Mouse (Mus musculus): ENCODE measurements at regions not wholly inside any gene's neighbourhood (a gene's known extent, or its start where the extent isn't known, plus 50 kb on each side); places are given as distances from the start of the nearest gene placed in this dataset.

DNA sequence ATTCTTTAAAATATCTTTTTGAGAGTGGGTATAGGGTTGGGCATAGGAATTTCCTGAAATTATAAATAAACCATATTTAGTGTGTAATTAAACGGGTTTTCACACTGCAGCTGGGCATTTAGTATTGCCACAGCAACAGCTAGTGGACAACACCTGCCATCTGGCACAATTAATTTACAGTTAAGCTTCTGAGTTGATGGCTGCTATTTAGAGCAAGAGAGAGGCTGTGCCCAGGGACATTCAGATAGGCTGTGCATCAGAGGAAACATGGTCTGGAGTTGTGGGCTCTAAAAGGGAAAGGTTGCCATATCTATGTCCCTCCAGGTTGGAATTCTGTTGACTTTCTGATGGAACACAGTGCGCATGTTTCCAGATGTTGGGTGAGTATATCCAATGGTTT is 227.1 kb downstream of the Pth2r start:
- Histone ChIP-seq H3K27ac (no peak overlapping the region), H3K36me3 (no peaks in the 10 kb centered on the region), H3K4me1 (replicated peaks) (no peaks in the 10 kb centered on the region), H3K9me3 (replicated peaks) (no peaks in the 10 kb centered on the region), H3K9ac (no peak overlapping the region), H3K27me3 (no peaks in the 10 kb centered on the region), H3K4me2 (no peak overlapping the region), H3K4me3 (no peak overlapping the region)
- no peak for ATAC-seq (replicated peaks; ENCODE audit: insufficient number of reproducible peaks, insufficient read depth, low FRiP score, low read depth)
- 68% methylated on average over 2 of the region's 2 CpGs for WGBS

DNA sequence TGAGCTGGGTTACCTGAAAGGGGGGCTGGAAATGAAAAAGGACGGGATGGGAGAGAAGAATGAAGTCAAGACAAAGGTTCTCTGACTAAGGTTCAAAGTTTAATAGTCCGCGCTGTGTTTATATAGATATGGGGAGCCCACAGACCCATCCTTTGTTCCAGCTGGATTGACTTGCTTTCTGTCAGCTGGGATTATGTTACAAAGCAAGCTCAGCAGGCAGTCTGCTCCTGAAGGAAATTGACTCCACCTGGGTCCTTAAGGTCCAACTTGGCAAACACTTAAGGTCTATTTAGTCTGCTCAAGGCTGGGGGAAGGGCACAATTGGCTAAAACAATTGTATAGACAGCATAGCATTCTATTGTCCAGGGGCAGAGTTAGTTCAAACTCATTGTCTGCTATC is 253.8 kb downstream of the Pth2r start:
- H3K9ac ChIP-seq: no peak overlapping the region
- no peak overlapping the region for H3K27ac ChIP-seq
- no peak for ATAC-seq (replicated peaks; ENCODE audit: insufficient number of reproducible peaks, insufficient read depth, low FRiP score, low read depth)
- H3K4me2 ChIP-seq: no peak overlapping the region
- H3K9me3 ChIP-seq (replicated peaks): no peaks in the 10 kb centered on the region
- 66% methylated on average over 3 of the region's 3 CpGs for WGBS
- H3K27me3 ChIP-seq: no peaks in the 10 kb centered on the region
- H3K4me3 ChIP-seq: no peak overlapping the region
- H3K36me3 ChIP-seq: no peaks in the 10 kb centered on the region
- H3K4me1 ChIP-seq (replicated peaks): no peaks in the 10 kb centered on the region

DNA sequence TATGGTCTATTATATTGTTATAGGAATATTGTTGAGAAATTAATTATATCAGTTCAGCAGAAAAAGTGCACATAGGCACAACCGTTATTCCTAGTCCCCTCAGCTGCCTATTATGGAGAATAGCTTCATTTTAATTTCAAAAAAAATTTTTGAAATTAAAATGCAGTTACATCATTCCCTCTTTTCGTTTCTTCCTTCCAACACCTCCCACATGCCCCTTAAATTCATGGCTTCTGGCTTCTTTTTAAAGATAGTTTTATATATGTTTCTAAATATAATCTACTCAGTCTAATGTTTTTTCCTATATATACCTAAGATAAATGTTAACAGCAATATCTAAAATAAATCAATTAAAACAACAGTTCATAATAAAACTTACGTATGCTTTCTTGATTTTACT is 256.7 kb downstream of the Pth2r start:
- no peak overlapping the region for H3K4me2 ChIP-seq
- ATAC-seq (replicated peaks; ENCODE audit: insufficient number of reproducible peaks, insufficient read depth, low FRiP score, low read depth): no peak
- WGBS: 62% methylated on average over 3 of the region's 3 CpGs
- H3K27ac ChIP-seq: no peak overlapping the region
- no peaks in the 10 kb centered on the region for H3K27me3 ChIP-seq
- H3K9ac ChIP-seq: no peak overlapping the region
- no peaks in the 10 kb centered on the region for H3K4me1 ChIP-seq (replicated peaks)
- no peak overlapping the region for H3K4me3 ChIP-seq
- no peaks in the 10 kb centered on the region for H3K36me3 ChIP-seq
- no peaks in the 10 kb centered on the region for H3K9me3 ChIP-seq (replicated peaks)

DNA sequence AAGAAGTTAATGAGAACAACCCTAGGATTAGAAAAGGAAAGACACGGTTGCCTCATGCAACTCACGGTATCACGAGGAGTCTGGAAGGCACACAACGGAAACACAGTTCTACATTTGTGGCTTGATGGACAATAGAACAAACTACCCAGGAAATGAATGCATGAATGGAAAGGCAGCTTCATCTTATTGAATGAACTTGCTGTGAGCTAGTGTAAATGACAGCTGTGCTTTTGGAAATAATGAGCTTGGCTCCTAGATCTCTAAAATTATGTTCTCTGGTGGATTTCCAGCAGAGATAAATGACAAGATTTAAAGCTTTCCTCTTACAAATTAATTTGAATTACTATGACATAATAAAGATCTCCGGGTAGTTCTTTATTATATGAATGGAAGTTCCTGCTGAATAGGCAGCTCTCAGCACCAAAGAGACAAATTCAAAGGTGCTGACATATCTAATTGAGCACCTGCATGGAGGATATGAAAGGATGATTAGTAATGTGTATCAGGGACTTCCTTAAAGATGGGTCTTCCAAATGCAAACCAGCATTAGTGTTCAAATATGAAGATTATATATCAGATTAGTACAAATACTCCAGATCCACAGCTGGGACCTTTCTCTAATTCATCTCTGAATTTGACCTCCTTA is 262.5 kb downstream of the Pth2r start:
- H3K4me1 ChIP-seq (replicated peaks): no peaks in the 10 kb centered on the region
- 83% methylated on average over 5 of the region's 5 CpGs for WGBS
- no peaks in the 10 kb centered on the region for H3K36me3 ChIP-seq
- ATAC-seq (replicated peaks; ENCODE audit: insufficient number of reproducible peaks, insufficient read depth, low FRiP score, low read depth): no peak
- H3K9me3 ChIP-seq (replicated peaks): no peaks in the 10 kb centered on the region
- H3K27ac ChIP-seq: no peak overlapping the region
- H3K27me3 ChIP-seq: no peaks in the 10 kb centered on the region
- H3K4me3 ChIP-seq: no peak overlapping the region
- H3K4me2 ChIP-seq: no peak overlapping the region
- no peak overlapping the region for H3K9ac ChIP-seq

DNA sequence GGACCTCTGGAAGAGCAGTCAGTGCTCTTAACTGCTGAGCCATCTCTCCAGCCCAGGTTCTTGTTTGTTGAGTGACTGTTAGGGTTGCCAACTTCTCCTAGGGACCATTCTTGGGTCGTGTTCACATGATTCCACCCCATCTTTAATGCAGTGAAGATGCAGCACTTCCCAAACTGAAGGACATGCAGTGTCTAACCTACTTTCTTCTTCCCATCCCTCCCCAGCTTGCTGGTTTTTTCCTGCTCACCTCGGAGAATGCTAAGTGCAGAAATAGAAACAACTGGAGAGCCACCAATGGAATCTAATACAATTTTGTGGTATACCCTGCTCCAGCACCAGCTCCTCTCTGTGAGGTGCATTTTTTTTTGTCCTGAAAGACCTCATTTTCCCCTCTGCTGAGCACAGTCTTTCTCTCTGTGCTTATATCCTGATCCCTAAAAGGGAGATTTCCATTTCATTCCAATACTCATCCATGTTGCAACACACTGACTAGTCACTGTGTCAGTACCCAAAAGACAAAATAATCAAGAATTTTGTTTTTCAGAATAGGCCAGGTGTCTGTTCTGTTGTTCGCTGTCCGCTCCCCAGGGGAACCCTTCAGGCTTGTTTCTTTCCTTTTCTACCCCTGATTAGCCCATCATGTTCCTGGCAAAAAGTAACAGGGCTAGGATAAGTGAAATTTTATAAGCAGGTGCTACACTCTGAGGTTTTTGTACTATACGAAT is 263.6 kb downstream of the Pth2r start:
- no peak overlapping the region for H3K27ac ChIP-seq
- H3K36me3 ChIP-seq: no peaks in the 10 kb centered on the region
- H3K4me1 ChIP-seq (replicated peaks): no peaks in the 10 kb centered on the region
- H3K9me3 ChIP-seq (replicated peaks): no peaks in the 10 kb centered on the region
- no peak overlapping the region for H3K9ac ChIP-seq
- no peaks in the 10 kb centered on the region for H3K27me3 ChIP-seq
- ATAC-seq (replicated peaks; ENCODE audit: insufficient number of reproducible peaks, insufficient read depth, low FRiP score, low read depth): no peak
- WGBS: 68% methylated on average over 5 of the region's 5 CpGs
- no peak overlapping the region for H3K4me3 ChIP-seq
- H3K4me2 ChIP-seq: no peak overlapping the region

DNA sequence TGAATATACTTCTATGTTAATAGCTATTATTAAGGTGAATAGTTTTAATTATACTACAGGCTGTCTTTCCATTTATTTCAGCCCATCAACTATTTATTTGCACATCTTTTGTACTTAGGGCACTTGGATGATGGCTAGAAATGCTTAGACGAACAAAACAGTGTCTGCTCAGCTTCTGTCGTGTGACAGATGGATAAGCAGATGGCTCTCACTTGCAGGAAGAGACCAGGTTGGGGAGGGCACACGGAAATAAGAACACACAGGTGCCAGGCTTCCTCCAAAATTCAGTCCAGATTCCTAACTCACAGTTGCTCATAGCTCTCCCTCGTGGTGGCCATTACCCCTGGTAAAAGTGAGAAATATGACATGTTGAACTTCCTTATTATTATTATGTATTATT is 267.0 kb downstream of the Pth2r start:
- ATAC-seq (replicated peaks; ENCODE audit: insufficient number of reproducible peaks, insufficient read depth, low FRiP score, low read depth): no peak
- Histone ChIP-seq H3K4me1 (replicated peaks) (no peaks in the 10 kb centered on the region), H3K27me3 (no peaks in the 10 kb centered on the region), H3K4me3 (no peak overlapping the region), H3K27ac (no peak overlapping the region), H3K9me3 (replicated peaks) (no peaks in the 10 kb centered on the region), H3K9ac (no peak overlapping the region), H3K36me3 (no peaks in the 10 kb centered on the region), H3K4me2 (no peak overlapping the region)
- WGBS: 74% methylated on average over 4 of the region's 4 CpGs

DNA sequence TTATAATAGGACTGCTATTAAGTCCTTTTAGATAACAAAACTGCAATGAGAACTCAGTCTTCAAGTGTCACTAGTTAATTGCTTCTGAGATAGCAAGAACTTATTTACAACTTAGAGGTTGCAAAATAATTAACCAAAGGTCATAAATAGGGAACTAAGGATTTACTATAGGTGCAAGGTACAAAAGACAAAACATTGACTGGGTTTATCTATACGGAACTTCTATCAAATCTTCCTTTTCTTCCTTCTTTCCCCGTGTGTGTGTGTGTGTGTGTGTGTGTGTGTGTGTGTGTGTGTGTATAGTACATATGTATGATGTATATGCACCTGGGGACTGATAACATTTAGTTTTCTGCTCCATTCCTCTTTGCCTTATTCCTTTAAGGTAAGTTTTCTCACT is 305.5 kb downstream of the Pth2r start:
- Histone ChIP-seq H3K36me3 (no peaks in the 10 kb centered on the region), H3K27ac (no peak overlapping the region), H3K9me3 (replicated peaks) (no peaks in the 10 kb centered on the region), H3K27me3 (no peaks in the 10 kb centered on the region), H3K4me1 (replicated peaks) (no peaks in the 10 kb centered on the region), H3K9ac (no peak overlapping the region), H3K4me3 (no peak overlapping the region), H3K4me2 (no peak overlapping the region)
- ATAC-seq (replicated peaks; ENCODE audit: insufficient number of reproducible peaks, insufficient read depth, low FRiP score, low read depth): no peak
- WGBS: 63% methylated on average over 2 of the region's 2 CpGs

DNA sequence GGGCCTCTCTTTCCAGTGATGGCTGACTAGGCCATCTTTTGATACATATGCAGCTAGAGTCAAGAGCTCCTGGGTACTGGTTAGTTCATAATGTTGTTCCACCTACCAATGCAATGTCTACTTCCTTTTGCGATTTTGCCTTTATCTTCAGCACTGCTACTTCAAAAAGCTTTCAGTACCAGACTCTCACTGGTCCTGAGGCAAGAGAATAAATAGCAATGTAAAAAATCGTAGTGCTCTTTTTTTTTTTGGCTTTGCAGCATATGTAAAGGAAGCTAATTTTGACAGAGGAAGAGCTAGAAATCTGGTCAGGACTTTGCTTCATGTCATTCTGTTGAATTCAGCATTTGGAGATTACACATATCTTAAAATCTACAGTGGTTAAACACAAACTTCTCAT is 291.0 kb upstream of the Crygf start:
- Histone ChIP-seq H3K4me1 (replicated peaks) (no peaks in the 10 kb centered on the region), H3K4me2 (no peak overlapping the region), H3K27ac (no peak overlapping the region), H3K27me3 (no peaks in the 10 kb centered on the region), H3K4me3 (no peak overlapping the region), H3K9ac (no peak overlapping the region), H3K9me3 (replicated peaks) (no peaks in the 10 kb centered on the region), H3K36me3 (no peaks in the 10 kb centered on the region)
- ATAC-seq (replicated peaks; ENCODE audit: insufficient number of reproducible peaks, insufficient read depth, low FRiP score, low read depth): no peak
- 77% methylated on average over 2 of the region's 2 CpGs for WGBS

DNA sequence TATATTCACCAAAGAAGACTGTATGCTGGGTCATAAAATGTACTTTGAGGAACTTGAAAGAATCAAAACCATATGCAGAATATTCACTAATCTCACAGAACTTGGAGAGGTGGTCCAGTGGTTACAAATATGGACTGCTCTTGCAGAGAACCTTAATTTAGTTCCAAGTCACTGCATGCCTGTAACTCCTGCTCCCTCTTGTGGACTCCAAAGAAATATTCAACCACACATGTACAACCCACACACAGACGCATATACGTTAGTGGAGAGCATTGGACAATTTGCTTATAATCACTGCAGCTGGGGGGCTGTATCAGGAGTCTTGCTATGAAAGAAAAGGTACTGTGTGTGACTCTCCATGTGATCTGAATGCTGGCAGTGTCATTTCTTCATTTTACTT is 271.9 kb upstream of the Crygf start:
- no peak overlapping the region for H3K4me2 ChIP-seq
- no peaks in the 10 kb centered on the region for H3K4me1 ChIP-seq (replicated peaks)
- whole genome bisulfite sequencing: 82% methylated on average over 2 of the region's 2 CpGs
- H3K4me3 ChIP-seq: no peak overlapping the region
- no peak for ATAC-seq (replicated peaks; ENCODE audit: insufficient number of reproducible peaks, insufficient read depth, low FRiP score, low read depth)
- H3K9me3 ChIP-seq (replicated peaks): no peaks in the 10 kb centered on the region
- no peak overlapping the region for H3K9ac ChIP-seq
- no peaks in the 10 kb centered on the region for H3K36me3 ChIP-seq
- H3K27me3 ChIP-seq: no peaks in the 10 kb centered on the region
- H3K27ac ChIP-seq: no peak overlapping the region

DNA sequence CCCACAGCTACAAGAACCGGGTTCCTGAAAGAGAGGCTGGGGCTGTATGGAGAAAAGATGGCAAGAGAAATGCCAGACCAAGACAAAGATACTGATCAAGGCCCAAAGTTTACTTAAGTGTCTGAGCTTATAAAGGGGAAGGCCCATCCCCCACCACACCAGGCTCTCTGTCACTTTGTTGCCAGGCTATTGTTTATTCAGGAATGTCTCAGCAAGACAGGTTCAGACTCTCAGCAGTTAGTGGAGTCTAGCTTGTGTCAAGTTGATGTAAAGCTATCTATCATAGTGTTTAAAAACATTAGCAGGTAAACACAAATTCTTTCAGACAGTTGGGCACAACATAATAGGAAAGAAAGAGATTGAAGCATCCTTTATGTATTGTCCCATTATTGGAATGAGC is 244.4 kb upstream of the Crygf start:
- no peaks in the 10 kb centered on the region for H3K27me3 ChIP-seq
- H3K36me3 ChIP-seq: no peaks in the 10 kb centered on the region
- H3K4me3 ChIP-seq: no peak overlapping the region
- no peak overlapping the region for H3K4me2 ChIP-seq
- H3K27ac ChIP-seq: no peak overlapping the region
- no peak overlapping the region for H3K9ac ChIP-seq
- ATAC-seq (replicated peaks; ENCODE audit: insufficient number of reproducible peaks, insufficient read depth, low FRiP score, low read depth): no peak
- H3K9me3 ChIP-seq (replicated peaks): no peaks in the 10 kb centered on the region
- no peaks in the 10 kb centered on the region for H3K4me1 ChIP-seq (replicated peaks)
- WGBS: 26% methylated on average over 1 of the region's 1 CpGs

DNA sequence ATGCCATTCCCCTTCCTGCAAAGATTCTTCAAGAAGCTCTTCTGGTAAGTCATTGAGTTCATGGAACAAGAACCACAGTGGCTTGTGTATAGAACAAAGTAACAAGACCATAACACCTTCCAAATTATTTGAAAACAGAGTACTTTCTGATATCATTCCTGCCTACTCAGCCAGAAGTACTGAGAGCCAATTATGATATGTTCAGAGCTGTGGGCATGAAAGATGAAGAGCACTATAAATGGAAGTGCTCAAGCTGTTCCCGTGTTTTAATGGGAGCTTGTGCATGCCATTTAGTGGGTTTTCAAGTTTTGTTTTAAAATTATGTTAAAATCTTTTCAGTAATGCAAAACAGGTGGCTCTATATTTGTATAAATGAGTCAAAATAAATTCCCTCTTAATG is 239.0 kb upstream of the Crygf start:
- Histone ChIP-seq H3K9ac (no peak overlapping the region), H3K9me3 (replicated peaks) (no peaks in the 10 kb centered on the region), H3K27ac (no peak overlapping the region), H3K27me3 (no peaks in the 10 kb centered on the region), H3K4me3 (no peak overlapping the region), H3K4me2 (no peak overlapping the region), H3K36me3 (no peaks in the 10 kb centered on the region), H3K4me1 (replicated peaks) (no peaks in the 10 kb centered on the region)
- WGBS: 74% methylated on average over 1 of the region's 1 CpGs
- no peak for ATAC-seq (replicated peaks; ENCODE audit: insufficient number of reproducible peaks, insufficient read depth, low FRiP score, low read depth)

DNA sequence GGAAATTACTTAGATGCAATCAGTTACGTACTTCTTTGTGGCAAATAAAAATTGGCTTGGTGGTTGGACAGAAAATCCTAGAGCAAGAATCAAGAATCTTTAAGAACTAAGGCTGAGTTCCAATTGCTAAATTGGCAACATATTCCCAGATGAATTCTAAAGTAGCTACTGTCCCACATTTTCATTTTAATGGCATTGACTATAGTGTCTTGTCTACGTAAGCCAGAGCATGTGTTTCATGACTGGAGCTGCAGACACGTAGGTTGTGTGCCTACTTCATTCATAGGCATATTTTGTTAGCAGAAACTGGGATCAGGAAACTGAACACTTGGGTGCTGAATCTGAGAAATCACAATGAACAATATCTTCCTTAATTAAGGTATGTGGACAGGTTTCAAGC is 196.1 kb upstream of the Crygf start:
- 77% methylated on average over 3 of the region's 3 CpGs for WGBS

More for the DNA sequence above, 196.1 kb upstream of the Crygf start:
- H3K27me3 ChIP-seq: no peaks in the 10 kb centered on the region
- H3K9ac ChIP-seq: no peak overlapping the region
- no peak for ATAC-seq (replicated peaks; ENCODE audit: insufficient number of reproducible peaks, insufficient read depth, low FRiP score, low read depth)
- no peak overlapping the region for H3K4me2 ChIP-seq
- H3K4me3 ChIP-seq: no peak overlapping the region
- no peaks in the 10 kb centered on the region for H3K4me1 ChIP-seq (replicated peaks)
- H3K9me3 ChIP-seq (replicated peaks): no peaks in the 10 kb centered on the region
- no peaks in the 10 kb centered on the region for H3K36me3 ChIP-seq
- no peak overlapping the region for H3K27ac ChIP-seq
